Mouse (Mus musculus): ENCODE data around the gene Cnnm4. TPM values are rescaled to one million over a fixed set of nuclear protein-coding genes. Genes with fewer than 3 reads are reported as not detected.
A peak's percentile ranks its signal among the peaks of the same experiment; 100 is the strongest.

Gene Cnnm4
- polyA plus RNA-seq, 1 experiment from 2014 or later = 2.7 TPM

DNA sequence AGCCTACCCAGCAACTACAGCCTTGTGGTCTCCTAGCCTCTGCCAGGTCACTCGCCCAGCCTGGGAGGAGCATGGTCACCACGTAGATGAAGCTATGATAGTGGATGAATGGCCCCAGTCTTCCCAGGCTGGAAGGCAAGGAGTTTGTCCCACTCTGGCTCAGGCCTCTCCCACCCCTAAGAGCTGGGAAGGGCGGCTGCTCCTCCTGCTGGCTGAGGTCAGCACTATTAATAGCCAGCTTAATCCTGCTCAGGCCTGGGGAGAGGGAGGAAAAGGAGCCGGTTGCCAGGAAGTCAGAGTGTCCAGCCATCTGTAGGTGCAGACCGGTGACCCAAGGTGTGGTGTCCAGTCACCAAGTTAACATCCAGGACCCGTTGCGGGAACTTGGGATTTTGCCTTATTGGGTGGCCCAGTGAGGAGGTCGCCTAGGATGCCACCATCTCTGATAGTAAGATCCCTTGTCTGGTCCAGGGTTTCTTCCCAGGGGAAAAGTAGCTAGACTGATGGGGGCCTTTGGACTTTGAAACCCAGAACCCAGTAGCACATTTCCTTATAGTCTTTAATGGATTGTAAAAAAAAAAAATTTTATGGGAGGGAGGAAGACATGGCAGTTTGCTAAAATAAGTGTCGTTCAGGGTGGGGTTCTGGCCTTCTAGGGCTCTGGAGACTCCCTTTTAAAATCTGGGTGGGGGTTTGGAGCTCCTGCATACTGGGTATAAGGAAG is 21.2 kb downstream of the Cnnm4 start:
- H3K27ac ChIP-seq (replicated peaks) = no peak overlapping the region
- H3K4me3 ChIP-seq (replicated peaks) = no peak overlapping the region
- 51% methylated on average over 9 of the region's 9 CpGs for WGBS (ENCODE audit: insufficient replicate concordance)
- H3K9ac ChIP-seq = no peak overlapping the region
- no peak for ATAC-seq (ENCODE audit: insufficient read depth)
- H3K4me2 ChIP-seq = no peak overlapping the region
- no peaks in the 10 kb centered on the region for H3K36me3 ChIP-seq (replicated peaks)
- no peaks in the 10 kb centered on the region for H3K4me1 ChIP-seq (replicated peaks)
- no peaks in the 10 kb centered on the region for H3K27me3 ChIP-seq
- H3K9me3 ChIP-seq (replicated peaks) = no peaks in the 10 kb centered on the region

- Histone ChIP-seq H3K27ac (replicated peaks) (no peak overlapping the region), H3K9ac (no peak overlapping the region), H3K27me3 (no peaks in the 10 kb centered on the region), H3K4me1 (replicated peaks) (no peaks in the 10 kb centered on the region), H3K9me3 (replicated peaks) (no peaks in the 10 kb centered on the region), H3K4me3 (replicated peaks) (no peak overlapping the region), H3K4me2 (no peak overlapping the region), H3K36me3 (replicated peaks) (no peaks in the 10 kb centered on the region)
- 70% methylated on average over 6 of the region's 6 CpGs for WGBS (ENCODE audit: insufficient replicate concordance)
- no peak for ATAC-seq (ENCODE audit: insufficient read depth)
Observed at GRCm38 (mm10) chr1:36493299-36493698, 21.9 kb downstream of the Cnnm4 start.

DNA sequence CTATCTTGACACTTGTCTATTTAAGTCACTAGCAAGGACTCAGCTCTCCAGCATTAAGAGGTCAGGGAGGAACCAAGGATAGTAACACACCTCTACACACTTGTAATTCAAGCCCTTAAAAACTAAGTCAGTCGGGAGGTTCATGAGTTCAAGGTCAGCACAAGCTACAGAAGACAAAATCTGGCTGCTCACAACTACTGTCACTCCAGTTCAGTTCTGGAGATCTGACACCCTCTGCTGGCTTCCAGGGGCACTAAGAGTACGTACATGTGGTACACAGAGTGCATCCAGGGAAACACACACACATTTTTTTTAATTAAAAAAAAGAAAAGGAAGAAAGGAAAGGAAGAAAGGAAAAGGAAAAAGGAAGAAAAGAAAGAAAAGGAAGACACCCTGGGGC is 25.3 kb downstream of the Cnnm4 start:
- Histone ChIP-seq H3K4me3 (replicated peaks) (no peak overlapping the region), H3K9me3 (replicated peaks) (no peaks in the 10 kb centered on the region), H3K27me3 (no peaks in the 10 kb centered on the region), H3K9ac (no peak overlapping the region), H3K36me3 (replicated peaks) (no peaks in the 10 kb centered on the region), H3K4me2 (no peak overlapping the region), H3K27ac (replicated peaks) (no peak overlapping the region), H3K4me1 (replicated peaks) (no peaks in the 10 kb centered on the region)
- WGBS (ENCODE audit: insufficient replicate concordance) = 49% methylated on average over 2 of the region's 2 CpGs
- no peak for ATAC-seq (ENCODE audit: insufficient read depth)

DNA sequence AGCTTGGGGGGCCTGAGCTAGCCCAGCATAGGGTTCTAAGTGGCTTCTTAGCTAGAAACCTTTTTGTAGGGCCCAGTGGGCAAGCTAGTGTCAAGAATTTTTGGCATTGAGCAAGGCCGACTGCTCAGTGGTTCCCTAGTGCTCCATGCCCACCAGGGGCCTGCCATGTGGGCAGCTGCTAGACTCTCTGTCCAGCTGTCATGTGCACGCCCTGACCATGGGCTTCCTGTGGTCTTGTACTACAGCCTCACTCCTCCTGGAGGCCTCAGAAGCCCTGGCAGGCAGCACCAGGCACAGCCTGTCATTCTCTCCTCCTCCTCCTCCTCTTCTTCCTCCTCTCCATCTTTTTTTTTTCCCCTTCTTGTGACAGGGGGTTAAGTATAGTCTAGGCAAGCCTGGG is 25.9 kb downstream of the Cnnm4 start:
- H3K4me2 ChIP-seq = no peak overlapping the region
- H3K9ac ChIP-seq = no peak overlapping the region
- WGBS (ENCODE audit: insufficient replicate concordance) = 51% methylated on average over 2 of the region's 2 CpGs
- H3K4me3 ChIP-seq (replicated peaks) = no peak overlapping the region
- ATAC-seq (ENCODE audit: insufficient read depth) = no peak
- H3K27ac ChIP-seq (replicated peaks) = no peak overlapping the region
- H3K9me3 ChIP-seq (replicated peaks) = no peaks in the 10 kb centered on the region
- no peaks in the 10 kb centered on the region for H3K27me3 ChIP-seq
- no peaks in the 10 kb centered on the region for H3K4me1 ChIP-seq (replicated peaks)
- H3K36me3 ChIP-seq (replicated peaks) = no peaks in the 10 kb centered on the region

DNA sequence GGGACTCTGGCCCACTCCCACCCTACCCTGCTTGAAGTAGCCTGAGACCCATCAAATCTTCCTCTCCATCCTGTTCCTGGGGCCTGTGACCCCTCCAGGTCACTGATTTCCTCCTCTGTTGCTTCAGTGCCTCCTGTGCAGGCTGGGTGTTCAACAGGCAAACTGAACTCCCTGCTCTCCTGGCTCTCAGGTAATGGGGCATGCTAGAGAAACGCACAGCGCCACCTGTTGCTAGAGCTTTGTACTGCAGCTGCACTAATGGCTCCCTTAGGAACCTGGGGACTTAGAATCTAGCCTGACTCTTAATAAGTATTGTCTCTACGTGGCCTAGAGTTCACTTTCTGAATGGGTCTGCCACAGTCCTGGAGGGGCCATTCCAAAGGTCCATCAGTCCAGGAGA is 29.8 kb downstream of the Cnnm4 start:
- no peak overlapping the region for H3K27ac ChIP-seq (replicated peaks)
- H3K4me2 ChIP-seq = no peak overlapping the region
- 2% methylated on average over 3 of the region's 3 CpGs for WGBS (ENCODE audit: insufficient replicate concordance)
- H3K4me3 ChIP-seq (replicated peaks) = no peak overlapping the region
- H3K27me3 ChIP-seq = no peaks in the 10 kb centered on the region
- H3K4me1 ChIP-seq (replicated peaks) = no peaks in the 10 kb centered on the region
- H3K36me3 ChIP-seq (replicated peaks) = no peaks in the 10 kb centered on the region; the same call in 1 of the 2 replicates
- no peaks in the 10 kb centered on the region for H3K9me3 ChIP-seq (replicated peaks)
- H3K9ac ChIP-seq = no peak overlapping the region
- no peak for ATAC-seq (ENCODE audit: insufficient read depth)

- no peaks in the 10 kb centered on the region for H3K27me3 ChIP-seq
- no peak overlapping the region for H3K27ac ChIP-seq (replicated peaks)
- no peak for ATAC-seq (ENCODE audit: insufficient read depth)
- H3K4me1 ChIP-seq (replicated peaks) = peaks cover 13% of the 10 kb centered on the region
- no peaks in the 10 kb centered on the region; the same call in 1 of the 2 replicates for H3K36me3 ChIP-seq (replicated peaks)
- no peak overlapping the region for H3K9ac ChIP-seq
- no peak overlapping the region for H3K4me3 ChIP-seq (replicated peaks)
- no peak overlapping the region for H3K4me2 ChIP-seq
- no peaks in the 10 kb centered on the region for H3K9me3 ChIP-seq (replicated peaks)
- WGBS (ENCODE audit: insufficient replicate concordance) = 50% methylated on average over 5 of the region's 5 CpGs
Observed at GRCm38 (mm10) chr1:36508238-36508637, 36.8 kb downstream of the Cnnm4 start.

DNA sequence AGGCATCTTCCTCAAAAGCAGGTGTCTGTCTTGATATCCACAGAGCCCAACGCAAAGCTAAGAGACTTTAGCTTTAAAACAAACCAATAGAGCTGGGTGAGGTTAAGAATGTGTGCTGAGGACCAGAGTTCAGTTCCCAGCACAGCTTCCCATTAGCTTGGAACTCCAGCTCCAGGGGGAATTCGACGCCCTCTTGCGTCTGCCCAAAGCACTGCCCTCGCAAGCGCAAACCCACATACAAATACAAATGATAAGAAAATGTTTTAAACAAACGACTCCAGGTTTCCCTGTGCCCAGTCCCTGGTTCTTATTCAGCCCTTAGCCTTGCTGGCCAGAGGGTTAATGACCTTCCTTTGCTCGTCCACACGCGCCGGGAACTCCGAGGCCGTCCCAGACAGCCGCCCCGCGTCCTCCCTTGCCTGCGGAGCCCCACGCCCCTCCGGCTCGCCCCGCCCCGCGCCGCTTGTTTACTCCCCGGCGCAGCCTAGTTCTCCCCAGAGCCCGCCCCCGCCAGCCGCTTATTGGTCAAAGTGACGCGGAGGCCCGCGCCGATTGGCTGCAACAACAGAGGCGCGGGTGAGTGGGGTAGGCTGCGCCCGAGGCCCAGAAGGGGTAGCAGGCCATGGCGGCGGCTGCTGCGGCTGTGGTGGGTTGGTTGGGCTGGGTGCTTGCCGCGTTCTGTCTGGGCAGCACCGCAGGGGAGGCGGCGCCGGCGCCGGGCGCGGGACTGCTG is 40.0 kb downstream of the Cnnm4 start, which contains the start of gene Cnnm3:
Cnnm3 (plus strand) TSS at position 579 of the 733 bp plus-strand sequence.
- 1% methylated on average over 51 of the region's 51 CpGs for WGBS (ENCODE audit: insufficient replicate concordance)
- ATAC-seq (ENCODE audit: insufficient read depth) = peak; percentile 97
- Histone ChIP-seq H3K9me3 (replicated peaks) (no peaks in the 10 kb centered on the region), H3K4me3 (replicated peaks) (peak within 1 kb of the TSS; percentile 96), H3K27ac (replicated peaks) (peak within 1 kb of the TSS; percentile 96), H3K4me1 (replicated peaks) (peaks cover 30% of the 10 kb centered on the region), H3K27me3 (no peaks in the 10 kb centered on the region), H3K9ac (peak within 1 kb of the TSS; percentile 85), H3K4me2 (peak within 1 kb of the TSS; percentile 96), H3K36me3 (replicated peaks) (peaks cover 4% of the 10 kb centered on the region; the same call in 1 of the 2 replicates)

DNA sequence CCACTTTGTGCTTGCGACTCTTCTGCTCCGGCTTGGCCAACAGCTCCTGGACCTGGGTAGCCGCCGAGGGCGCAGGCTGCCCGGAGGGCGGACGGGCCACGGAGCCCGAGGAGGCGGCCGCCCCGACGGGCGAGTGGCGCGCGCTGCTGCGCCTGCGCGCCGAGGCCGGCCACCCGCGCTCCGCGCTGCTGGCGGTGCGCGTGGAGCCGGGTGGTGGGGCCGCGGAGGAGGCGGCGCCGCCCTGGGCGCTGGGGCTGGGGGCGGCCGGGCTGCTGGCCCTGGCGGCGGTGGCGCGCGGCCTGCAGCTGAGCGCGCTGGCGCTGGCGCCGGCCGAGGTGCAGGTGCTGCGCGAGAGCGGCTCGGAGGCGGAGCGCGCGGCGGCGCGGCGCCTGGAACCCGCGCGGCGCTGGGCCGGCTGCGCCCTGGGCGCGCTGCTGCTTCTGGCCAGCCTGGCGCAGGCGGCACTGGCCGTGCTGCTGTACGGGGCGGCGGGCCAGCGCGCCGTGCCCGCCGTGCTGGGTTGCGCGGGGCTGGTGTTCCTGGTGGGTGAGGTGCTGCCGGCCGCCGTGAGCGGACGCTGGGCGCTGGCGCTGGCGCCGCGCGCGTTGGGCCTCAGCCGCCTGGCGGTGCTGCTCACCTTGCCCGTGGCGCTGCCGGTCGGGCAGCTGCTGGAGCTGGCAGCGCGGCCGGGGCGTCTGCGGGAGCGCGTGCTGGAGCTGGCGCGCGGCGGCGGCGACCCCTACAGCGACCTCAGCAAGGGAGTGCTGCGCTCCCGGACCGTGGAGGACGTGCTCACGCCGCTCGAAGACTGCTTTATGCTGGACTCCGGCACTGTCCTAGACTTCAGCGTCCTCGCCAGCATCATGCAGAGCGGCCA is 40.9 kb downstream of the Cnnm4 start:
- H3K27ac ChIP-seq (replicated peaks) = peak overlapping the region; percentile 96
- WGBS (ENCODE audit: insufficient replicate concordance) = under 1% methylated on average over 111 of the region's 126 CpGs
- H3K4me3 ChIP-seq (replicated peaks) = peak overlapping the region; percentile 96
- peaks cover 30% of the 10 kb centered on the region for H3K4me1 ChIP-seq (replicated peaks)
- no peaks in the 10 kb centered on the region for H3K27me3 ChIP-seq
- H3K9me3 ChIP-seq (replicated peaks) = no peaks in the 10 kb centered on the region
- peak overlapping the region; percentile 96 for H3K4me2 ChIP-seq
- peaks cover 10% of the 10 kb centered on the region; the same call in 1 of the 2 replicates for H3K36me3 ChIP-seq (replicated peaks)
- peak; percentile 50 for ATAC-seq (ENCODE audit: insufficient read depth)
- H3K9ac ChIP-seq = peak overlapping the region; percentile 85

- no peak overlapping the region for H3K27ac ChIP-seq (replicated peaks)
- H3K4me2 ChIP-seq = peak overlapping the region; percentile 96
- H3K9me3 ChIP-seq (replicated peaks) = no peaks in the 10 kb centered on the region
- WGBS (ENCODE audit: insufficient replicate concordance) = 5% methylated on average over 16 of the region's 16 CpGs
- no peak for ATAC-seq (ENCODE audit: insufficient read depth)
- peak overlapping the region; percentile 96 for H3K4me3 ChIP-seq (replicated peaks)
- H3K27me3 ChIP-seq = no peaks in the 10 kb centered on the region
- H3K36me3 ChIP-seq (replicated peaks) = peaks cover 14% of the 10 kb centered on the region; the same call in 1 of the 2 replicates
- H3K4me1 ChIP-seq (replicated peaks) = peaks cover 30% of the 10 kb centered on the region
- peak overlapping the region; percentile 85 for H3K9ac ChIP-seq
Observed at GRCm38 (mm10) chr1:36512966-36513280, 41.5 kb downstream of the Cnnm4 start.

DNA sequence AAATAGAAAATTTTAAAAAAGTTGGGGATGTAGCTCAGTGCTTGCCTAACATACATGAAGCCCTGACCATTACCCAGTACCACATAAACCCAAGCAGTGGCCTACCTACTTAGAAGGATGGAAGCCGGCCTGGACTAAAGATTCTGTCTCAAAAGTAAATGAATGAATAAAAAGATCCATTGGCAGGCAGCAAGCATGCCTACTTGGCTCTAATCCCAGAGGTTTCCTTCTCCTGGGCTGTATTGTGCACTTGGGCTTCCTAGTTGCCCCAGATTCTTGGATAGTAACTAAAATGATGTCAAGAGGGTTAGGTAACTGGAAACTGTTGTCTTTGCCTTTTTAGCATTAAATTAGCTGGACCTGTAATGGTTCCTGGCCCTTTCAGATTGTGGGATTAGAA is 41.9 kb downstream of the Cnnm4 start:
- Histone ChIP-seq H3K27me3 (no peaks in the 10 kb centered on the region), H3K27ac (replicated peaks) (no peak overlapping the region), H3K36me3 (replicated peaks) (peaks cover 14% of the 10 kb centered on the region; the same call in 1 of the 2 replicates), H3K4me3 (replicated peaks) (peak overlapping the region; percentile 96), H3K4me2 (peak overlapping the region; percentile 96), H3K9ac (peak overlapping the region; percentile 85; the same call in 1 of the 2 replicates), H3K4me1 (replicated peaks) (peaks cover 30% of the 10 kb centered on the region), H3K9me3 (replicated peaks) (no peaks in the 10 kb centered on the region)
- 22% methylated on average over 1 of the region's 1 CpGs for WGBS (ENCODE audit: insufficient replicate concordance)
- no peak for ATAC-seq (ENCODE audit: insufficient read depth)

- 67% methylated on average over 2 of the region's 2 CpGs for WGBS (ENCODE audit: insufficient replicate concordance)
- ATAC-seq (ENCODE audit: insufficient read depth) = no peak
- peaks cover 18% of the 10 kb centered on the region for H3K36me3 ChIP-seq (replicated peaks)
- H3K4me3 ChIP-seq (replicated peaks) = peak overlapping the region; percentile 96
- H3K4me1 ChIP-seq (replicated peaks) = peaks cover 30% of the 10 kb centered on the region
- no peaks in the 10 kb centered on the region for H3K27me3 ChIP-seq
- H3K9me3 ChIP-seq (replicated peaks) = no peaks in the 10 kb centered on the region
- no peak overlapping the region for H3K27ac ChIP-seq (replicated peaks)
- peak overlapping the region; percentile 96 for H3K4me2 ChIP-seq
- H3K9ac ChIP-seq = no peak overlapping the region
Observed at GRCm38 (mm10) chr1:36513718-36514117, 42.3 kb downstream of the Cnnm4 start.

All from liver, embryonic 15.5 days (tissue).